Mouse (Mus musculus): ENCODE results near the gene Znrf4.
"Not testable (repeated sequence)": the region's sequence is repeated elsewhere in the genome, so short reads cannot be mapped to it uniquely, and the experiment has no call there.

The Znrf4 gene

DNA sequence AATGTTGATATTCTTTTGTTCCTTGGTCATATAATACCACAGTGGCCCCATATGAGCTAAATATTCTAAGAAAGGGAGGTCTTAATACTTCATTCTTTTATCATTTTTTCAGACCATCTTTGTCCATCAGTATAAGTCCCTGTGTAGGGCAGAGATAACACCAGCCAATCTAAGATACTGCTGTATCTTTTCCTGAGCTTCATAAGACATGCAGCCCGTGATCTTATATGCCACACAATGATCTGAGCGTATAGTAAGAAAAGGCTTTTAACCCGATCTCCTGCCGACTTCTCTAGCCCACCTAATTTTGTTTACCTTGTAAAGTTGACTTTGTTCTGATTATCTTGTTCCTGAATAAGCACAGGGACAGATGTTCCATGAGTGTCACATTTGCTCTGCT is 12.7 kb upstream of the Znrf4 start:
- no peak for DNase-seq (ENCODE audit: low spot score)

DNA sequence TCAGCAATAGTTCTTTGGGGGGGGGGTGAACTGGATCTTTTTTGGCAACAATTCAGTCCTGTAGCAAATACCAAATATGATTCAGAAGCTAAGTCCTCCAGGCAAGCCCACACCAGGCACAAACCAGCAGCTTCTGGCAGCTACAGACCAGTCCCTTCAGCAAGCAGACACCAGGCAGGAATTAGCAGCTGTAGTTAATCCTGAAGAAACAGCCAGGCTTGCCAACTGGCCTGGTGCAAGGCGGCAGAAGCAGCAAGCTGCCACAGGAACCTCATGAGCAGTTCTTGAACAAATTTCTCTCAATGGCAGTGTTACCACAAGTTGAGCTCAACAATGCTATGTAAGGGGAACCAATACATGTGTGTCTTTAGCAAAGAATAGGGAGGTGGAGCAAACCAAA is 10.5 kb upstream of the Znrf4 start:
- no peak for DNase-seq (ENCODE audit: low spot score)

DNA sequence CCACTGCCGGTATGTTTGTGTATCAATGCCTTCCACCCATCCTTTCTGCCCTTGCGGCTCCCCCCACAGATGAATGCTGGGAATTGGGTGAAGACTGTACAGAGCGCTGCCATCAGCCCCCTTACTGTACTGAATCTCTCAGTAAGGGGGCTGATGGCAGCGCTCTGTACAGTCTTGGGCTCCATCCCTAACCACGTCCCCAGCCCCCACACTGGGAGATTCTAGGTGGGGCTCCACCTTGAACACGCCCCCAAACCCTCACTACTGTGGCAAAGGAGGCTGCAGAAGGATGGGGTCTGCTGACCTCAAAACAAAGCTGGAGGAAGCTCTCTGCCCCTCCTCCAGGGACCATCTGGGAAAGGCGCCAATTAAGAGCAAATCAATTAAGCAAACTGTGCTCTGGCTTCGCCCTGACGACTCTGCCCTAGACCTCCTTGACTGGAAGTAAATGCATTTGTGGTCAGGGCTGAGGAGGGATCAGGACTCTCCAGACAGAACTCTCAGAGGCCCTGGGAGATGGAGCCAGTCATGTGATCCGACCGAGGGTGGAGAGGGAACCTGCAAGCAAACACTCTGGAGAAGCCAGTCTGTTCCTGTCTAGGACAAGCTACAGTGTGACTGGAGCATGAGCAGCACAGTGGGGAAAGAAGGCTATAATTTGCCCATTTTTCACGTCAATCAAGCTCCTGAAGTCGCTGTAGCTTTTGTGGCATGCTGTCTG is 3.6 kb upstream of the Znrf4 start:
- DNase-seq (ENCODE audit: low spot score), result no peak

DNA sequence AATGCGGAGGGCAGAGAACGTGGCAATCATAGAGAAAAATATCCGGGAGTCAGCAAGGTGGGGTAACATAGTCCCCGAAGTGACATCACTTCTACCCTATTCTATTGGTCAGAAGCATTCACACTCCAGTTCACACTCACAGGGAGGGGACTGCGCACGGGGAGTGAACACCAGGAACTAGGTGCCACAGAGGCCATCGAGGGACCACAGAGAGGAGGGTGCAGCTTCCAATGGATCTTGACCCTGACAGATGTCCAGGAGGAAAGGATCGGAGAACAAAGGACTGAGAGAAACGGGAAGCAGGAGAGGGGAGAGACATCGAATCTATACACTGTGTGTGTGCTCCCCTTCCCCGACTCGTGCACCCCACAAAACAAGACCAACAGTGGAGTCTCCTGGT is 2.7 kb upstream of the Znrf4 start:
- no peak for DNase-seq (ENCODE audit: low spot score)

DNA sequence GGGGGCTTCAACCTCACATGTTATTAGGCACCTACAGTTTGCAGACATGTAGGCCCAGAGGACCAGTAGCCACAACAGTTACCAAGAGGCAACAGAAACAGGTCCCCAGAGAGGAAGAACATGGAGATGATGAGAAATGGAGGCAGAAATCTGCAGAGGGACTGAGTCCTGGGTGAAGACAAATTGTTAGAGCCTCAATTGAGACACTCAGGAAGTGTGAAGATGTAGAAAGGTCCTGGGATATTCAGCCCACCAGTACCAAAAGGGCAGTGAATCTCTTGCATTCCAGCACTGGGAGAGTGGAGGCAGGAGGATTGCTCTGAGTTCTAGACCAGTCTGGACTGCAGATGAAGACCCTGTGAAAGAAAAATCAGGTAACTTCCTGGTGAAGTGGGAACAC is 2.1 kb upstream of the Znrf4 start:
- DNase-seq (ENCODE audit: low spot score), result no peak

DNA sequence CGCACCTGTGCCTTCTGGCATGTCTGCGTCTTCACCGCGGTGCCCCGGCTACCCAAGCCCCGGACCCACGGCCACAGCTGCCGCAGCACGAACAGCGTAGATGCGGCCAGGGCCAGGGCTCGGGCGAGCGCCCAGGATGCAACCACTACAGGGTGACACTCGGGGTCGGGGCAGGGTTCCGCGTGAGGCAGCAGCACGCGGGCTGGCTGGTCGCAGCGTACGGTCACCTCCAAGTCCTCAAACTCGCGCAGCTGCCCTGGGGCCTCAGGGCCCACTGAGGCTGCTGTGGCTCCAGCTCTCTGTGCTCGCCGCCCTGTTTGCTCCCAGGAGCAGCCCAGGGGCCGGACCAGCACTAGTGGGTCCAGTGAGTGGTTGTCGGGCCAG is 532 bp downstream of the Znrf4 start:
- no peak for DNase-seq (ENCODE audit: low spot score)

DNA sequence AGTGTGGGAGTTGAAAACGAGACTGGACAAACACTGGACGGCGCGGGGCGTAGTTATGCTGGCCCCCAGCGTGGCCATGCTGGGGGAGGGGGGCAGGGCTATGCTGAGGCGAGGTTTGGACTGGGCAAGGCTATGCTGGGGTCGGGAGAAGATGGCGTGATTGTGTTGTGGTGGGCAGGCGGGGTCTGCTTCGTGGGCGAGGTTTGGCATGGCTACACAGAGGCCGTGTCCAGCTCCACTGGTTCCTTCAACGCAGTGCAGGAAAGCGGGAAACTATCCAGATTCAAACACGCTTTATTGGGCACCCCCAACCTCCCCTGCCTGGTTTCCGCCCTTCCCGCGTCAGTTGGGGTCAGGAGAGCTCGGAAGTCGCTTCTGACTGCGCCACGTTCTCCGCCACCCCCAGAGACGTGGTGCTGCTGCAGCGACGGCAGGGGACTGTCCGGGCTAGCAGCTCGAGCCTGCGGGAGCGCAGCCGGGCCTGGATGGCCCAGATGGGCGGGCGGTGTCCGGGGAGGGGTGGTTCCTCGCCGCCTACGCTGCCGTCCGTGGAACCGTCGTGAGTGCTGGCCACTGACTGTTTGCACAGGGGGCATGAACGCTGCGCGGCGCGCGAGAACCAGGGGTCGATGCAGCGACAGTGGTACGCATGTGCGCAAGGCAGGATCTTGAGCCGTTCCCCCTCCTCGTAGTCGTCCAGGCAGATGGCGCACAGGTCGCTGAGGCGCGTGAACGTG is 1.1 kb downstream of the Znrf4 start:
- DNase-seq (ENCODE audit: low spot score), result no peak

DNA sequence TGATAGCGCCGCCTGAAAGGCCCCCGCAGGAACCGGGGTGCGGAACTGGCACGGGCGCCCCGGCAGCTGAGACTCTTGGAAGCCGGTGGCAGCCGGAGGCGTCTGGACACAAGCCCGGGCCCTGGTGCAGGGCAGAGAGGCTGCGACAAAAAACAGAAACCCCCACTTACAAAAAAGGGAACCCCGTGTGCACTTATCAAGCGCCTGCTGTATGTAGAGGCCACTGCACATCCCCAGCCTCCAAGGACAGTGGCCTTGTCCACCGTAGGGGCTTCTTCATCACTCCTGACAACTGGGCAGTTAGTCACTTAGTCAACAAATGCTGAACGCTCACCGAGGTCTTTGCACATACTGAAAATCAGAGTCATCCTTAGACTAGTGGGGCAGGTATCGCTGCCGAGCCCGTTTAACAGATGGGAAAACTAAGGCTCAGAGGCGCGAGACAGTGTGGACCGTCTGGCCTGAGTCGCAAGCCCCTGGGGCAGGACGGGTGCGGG is 1.7 kb downstream of the Znrf4 start:
- no peak for DNase-seq (ENCODE audit: low spot score)

DNA sequence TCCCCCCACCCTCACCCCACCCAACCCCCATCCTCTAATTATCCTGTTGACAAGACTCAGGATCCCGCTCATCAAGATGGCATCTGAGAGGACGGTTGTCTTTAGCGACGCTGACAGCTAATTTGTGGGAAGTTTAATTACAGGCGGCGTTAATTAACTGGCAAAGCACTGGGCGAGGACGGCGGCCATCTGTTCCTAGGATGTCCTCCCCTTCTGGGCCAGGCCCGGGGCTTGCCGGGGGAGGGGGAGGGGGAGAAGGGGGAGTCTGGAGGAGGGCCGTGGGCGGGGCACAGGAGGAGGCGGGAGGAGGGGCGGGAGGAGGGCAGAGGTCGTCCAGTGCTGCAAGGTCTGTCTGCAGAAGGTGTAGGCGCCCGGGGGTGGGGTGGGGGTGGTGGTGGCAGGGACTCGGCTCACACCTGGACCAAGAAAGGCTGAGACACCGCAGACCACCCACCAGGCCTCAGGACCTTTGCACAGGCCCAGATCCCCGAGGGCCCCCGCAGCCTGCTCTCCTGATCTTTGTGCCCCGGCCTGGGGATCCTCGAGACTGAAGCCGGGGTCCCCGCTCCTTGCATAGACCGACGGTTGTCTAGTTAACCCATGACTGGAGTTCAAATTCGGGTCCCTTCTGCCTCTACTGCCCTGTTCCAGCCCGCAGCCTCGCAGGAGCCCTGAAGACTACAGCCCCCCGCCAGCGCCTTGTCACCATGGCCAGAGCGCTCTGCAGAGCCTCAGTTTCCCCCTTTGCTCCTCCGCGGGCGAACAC is 2.3 kb downstream of the Znrf4 start:
- DNase-seq (ENCODE audit: low spot score), result no peak

DNA sequence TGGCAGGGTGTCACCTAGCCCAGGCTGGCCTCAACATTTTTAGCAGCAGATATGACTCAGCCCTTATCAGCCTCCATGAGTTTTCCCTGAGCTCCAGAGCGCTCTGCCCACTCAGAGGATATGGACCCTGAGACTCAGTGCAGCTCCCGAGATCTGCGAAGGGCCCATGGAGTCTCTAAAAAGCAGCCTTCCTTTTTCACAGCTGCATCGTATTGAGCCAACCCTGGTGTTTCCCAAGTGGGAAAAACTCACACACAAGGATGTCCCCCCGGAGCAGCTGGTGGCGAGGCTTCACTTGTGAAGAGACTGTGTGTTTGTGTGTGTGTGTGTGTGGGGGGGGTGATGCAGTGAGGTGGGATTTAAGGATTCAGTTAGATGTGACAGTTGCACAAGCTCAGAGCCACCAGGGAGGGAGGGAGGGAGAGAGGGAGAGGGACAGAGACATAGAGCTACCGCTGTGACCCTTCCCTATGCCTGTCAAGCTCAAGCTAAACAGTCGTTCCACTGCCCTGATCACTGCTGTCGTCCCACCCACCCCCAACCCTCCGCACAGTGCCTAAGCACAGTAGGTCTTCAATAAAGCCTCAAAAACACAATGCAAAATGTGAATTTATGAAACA is 3.1 kb downstream of the Znrf4 start:
- DNase-seq (ENCODE audit: low spot score), result no peak

DNA sequence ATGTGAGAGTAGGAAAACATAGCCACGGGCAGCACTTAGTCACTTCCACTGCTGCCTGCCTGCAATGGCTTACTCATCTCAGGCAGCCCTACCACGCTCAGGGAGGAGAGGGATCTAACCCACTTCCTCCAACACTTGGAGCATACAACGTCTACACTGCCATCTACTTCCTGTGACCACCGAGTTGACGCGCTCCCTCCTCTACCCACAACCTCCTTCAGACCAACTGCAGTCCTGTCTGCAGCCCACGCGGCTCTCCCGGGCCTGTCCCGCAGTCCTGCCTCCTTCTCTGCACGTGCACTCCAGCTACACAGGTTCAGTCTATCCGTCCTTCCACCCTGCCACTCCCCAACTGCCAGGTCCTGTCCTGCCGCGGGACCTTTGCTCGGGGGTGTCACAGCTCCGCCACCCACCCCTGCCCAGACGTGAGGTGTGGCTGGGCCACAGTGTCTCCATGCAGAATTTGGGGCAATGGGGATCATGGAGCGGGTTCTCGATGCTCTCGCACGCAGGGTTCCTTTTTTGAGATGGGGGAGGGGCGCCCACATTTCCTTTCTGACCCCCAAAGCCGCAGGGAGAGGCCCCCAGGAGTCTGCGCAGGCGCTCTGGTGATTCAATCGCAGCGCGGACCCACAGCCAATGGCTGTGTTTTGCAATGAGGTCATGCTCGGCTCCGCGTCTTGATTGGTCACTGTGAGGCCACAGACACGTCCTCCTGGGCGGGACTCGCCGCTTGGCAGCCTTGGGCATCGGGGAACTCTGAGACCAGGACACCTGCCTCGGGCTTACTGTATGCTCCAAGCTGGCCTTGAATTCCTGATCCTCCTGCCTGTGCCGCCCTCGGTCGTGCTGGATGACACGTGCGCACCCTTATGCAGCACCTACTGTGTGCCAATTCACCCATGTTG is 4.8 kb downstream of the Znrf4 start:
- peak; percentile 94 for DNase-seq (ENCODE audit: low spot score)

DNA sequence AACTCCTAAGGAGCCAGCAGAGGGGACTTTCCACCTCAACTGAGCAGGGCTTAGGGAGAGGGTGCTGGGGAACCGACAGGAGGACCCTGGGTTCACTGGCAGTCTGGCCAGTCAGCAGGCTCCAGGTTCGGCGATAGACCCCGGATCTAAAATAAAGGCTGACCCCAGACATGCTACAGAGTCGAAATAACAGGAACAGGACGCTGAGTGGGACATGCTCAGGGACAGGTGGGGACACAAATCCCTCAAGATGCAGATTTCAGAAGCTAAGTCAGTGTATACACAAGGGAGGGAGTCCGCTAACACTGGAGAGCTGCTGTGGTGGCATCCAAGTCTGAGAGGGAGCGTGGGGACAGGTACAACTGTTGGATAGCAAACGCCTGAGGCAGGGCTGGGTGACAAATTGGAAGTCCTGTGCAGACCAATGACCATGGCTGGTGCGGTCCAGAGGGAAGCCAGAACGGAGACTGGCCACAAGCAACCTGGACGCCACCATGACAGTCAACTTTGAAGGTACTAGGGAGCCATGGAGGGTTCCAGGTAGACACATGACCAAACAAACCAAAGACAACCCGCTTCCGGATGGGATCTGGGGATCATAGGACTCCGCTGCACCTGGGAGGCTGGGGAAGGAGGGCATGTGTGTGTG is 5.7 kb downstream of the Znrf4 start:
- no peak for DNase-seq (ENCODE audit: low spot score)

DNA sequence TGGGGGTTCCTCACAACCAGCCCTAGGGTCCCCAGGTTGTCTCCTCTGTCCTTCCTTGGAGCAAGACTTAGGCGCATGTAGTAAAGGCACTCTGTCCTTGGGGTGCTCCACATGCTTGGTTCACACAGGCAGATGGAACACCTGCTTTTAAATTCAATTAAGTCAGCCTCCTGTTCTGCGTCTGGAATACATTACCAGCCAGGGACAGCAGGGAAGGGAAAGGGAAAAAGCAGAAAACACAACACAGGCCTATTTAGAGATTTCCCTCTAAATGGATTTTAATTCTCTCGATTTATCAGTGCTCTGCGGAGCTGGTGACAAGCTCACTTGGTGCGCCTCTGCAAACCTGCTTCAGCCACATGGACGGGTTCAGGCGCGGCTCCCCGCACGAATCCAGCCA is 6.8 kb downstream of the Znrf4 start:
- no peak for DNase-seq (ENCODE audit: low spot score)

DNA sequence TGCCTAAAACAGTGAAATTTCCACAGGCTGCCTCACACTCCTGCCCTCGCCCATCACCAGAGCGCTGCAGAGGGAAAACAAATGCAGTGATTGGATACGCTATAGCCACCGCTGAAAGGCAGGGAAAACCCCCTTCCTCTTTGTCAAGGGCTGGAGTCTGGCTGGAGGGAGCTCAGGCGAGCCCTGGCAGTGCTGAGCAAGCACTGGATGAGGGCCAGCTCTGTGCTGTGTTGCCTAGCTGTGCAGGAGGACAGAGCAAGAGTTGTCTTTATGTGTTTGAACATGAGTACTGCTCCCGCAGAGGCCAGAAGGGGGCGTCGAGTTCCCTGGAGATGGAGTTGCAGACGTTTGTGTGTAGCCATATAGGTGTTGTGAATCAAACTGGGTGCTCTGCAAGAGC is 9.7 kb downstream of the Znrf4 start:
- no peak for DNase-seq (ENCODE audit: low spot score)

DNA sequence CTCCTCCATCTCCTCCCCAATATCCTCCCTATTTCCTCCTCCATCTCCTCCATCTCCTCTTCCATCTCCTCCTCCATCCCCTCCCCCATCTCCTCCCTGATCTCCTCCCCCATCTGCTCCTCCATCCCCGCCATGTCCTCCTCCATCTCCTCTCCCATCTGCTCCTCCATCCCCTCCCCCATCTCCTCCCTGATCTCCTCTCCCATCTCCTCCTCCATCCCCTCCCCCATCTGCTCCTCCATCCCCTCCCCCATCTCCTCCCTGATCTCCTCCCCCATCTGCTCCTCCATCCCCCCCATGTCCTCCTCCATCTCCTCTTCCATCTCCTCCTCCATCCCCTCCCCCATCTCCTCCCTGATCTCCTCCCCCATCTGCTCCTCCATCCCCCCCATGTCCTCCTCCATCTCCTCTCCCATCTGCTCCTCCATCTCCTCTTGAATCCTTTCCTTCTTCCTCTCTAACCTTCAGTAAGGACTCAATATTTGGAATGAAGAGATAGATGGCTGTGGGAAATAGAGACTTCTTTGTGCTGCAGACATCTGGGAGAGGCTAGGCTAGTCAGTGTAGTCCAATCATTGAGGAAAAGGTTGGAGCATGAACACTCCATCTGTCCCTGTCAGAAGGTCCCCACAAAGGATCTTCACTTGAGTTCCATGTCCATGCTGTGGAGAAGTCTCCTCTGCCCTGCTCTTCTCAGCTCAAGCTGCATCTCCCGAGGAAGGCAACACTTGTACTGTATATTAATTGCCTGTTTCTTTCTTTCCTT is 10.4 kb downstream of the Znrf4 start:
- DNase-seq (ENCODE audit: low spot score), result not testable (repeated sequence)

DNA sequence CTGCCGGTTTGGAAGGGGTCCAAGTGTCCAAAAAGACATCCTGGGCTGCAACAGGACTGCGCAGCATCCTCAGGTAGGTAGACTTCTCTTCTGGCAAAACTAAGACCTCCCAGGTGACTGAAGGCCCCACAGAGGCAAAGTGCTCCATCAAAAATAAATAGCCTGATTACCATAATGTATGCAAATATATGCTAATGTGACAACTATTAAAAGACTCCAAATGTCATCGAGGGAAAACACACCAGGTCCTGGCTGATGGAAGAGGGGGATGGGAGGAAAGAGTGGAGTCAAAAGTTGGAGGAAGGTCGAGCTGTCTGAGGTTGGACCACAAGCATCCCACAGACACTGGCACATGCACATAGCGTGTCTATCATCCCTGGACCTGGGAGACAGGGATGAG is 13.0 kb downstream of the Znrf4 start:
- no peak for DNase-seq (ENCODE audit: low spot score)

DNA sequence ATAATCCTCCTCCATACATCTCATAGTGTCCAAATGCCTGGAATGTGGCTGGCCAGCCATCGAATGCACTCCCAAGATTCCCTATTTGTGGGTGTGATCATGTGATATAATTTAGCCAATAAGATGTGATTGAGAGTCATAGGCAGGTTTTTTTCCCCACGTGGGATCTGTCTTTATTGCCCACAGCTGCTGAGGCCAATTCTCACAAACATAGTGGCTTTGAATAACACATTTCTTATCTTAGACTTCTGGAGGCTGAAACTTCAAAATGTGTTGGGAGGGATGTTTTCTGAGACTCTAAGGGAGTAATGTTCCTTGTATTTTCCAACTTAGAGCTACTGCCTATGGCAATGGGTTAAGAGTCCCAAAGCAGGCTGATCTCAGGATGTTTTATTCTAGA is 17.8 kb downstream of the Znrf4 start:
- DNase-seq (ENCODE audit: low spot score), result no peak

DNA sequence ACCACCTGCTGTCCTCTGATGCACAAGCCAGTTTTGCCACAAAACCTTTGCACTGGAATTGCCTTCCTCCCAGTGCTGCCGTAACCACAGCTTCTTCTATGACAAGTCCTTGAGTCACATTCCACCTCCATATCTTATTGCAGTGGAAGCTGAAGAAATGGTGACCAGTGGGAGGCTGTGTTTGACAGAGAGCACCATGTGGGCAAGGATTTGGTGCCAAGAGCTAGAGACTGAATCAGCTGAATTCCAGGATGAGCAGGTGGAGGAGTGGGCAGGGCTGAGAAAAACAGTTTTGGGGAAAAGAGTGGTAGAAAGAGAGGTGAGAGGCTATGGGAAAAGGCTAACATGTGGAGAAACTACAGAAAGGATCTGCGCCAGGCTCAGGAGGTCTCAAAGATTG is 18.4 kb downstream of the Znrf4 start:
- DNase-seq (ENCODE audit: low spot score), result no peak

DNA sequence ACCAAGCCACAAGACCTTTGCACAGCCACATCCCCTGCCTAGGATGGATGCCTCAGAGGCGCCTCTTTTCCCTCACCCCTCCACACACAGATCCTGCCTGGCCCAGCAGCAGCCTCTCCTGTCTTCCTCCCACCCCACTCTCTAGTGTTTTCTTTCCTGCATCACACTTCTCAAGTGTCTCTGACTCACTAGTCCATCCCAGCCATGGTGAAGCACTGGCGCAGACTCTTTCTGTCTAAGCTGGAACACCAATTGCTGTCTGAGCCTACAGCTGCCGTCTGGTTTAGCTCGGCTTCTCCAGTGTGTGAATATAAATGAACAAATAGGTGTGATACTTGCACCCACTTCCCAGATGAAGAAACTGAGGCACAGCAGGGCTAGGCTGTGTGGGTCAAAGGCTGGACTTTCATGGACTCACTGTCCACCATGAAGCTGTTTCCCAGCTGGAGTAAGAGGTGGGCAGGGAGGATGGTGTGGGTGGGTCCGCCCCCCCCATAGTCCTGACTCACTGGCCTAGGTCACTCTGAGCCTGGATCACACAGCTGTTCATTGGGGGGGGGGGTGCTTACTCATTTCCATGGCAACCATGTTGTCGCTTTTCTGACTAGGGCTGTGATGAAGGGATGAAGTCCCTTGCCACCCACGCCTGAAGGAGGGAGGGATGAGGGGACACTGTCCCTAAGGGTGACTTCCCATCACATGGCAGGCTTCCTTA is 21.6 kb downstream of the Znrf4 start:
- no peak for DNase-seq (ENCODE audit: low spot score)

DNA sequence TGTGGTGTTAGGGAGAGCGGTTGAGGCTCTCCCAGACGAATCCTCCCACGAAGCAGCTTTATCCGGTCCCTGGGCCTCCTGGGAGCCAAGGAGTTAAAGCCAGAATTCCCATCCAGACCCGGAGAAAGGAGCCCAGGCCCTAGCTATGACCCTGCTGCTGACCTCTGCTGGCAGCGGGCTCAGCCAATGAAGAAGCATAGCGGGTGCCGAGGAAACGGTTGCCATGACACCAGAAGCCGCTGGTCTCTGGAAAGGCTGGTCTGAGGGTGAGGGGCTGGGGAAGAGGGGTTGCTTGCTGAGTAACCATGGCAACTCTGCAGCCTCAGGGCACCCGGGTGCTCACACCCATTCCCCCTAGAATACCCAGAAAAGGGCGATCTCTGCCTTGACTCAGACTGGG is 24.2 kb downstream of the Znrf4 start:
- no peak for DNase-seq (ENCODE audit: low spot score)

All from layer of hippocampus, adult 9-10 months (tissue).